Mouse (Mus musculus): ENCODE measurements around the gene Scrt2. TPM values are rescaled to one million over a fixed set of nuclear protein-coding genes. Genes with fewer than 3 reads are reported as not detected.

The Scrt2 gene
- total RNA-seq, 2 experiments from 2014 or later: not detected

GRCm38 (mm10) chr2:152105318-152106224 is 24.2 kb downstream of the Scrt2 start, which contains the start of gene Srxn1:
Srxn1 (plus strand) TSS chr2:152105516.
- peak; percentile 85 to 93 for DNase-seq
- intact Hi-C loops (cut with DNase I): loop anchor here (2.0 to 5.0 kb wide), 4 partner anchors 17 to 262 kb away; no protein-coding TSS in a partner anchor

- intact Hi-C loops (cut with DNase I): loop anchor here (2.0 to 5.0 kb wide), 3 partner anchors 77 to 261 kb away; no protein-coding TSS in a partner anchor
- no peak for DNase-seq
These were observed 24.9 kb downstream of the Scrt2 start for GRCm38 (mm10) chr2:152106225-152106595.

GRCm38 (mm10) chr2:152106597-152106996 is 25.3 kb downstream of the Scrt2 start:
- no peak for DNase-seq
- intact Hi-C loops (cut with DNase I): loop anchor here (2.0 to 5.0 kb wide), 3 partner anchors 78 to 261 kb away; no protein-coding TSS in a partner anchor

GRCm38 (mm10) chr2:152108702-152109101 is 27.4 kb downstream of the Scrt2 start:
- DNase-seq: no peak
- intact Hi-C loops (cut with DNase I): loop anchor here (5.0 kb wide), 2 partner anchors 239 to 259 kb away; no protein-coding TSS in a partner anchor

DNA sequence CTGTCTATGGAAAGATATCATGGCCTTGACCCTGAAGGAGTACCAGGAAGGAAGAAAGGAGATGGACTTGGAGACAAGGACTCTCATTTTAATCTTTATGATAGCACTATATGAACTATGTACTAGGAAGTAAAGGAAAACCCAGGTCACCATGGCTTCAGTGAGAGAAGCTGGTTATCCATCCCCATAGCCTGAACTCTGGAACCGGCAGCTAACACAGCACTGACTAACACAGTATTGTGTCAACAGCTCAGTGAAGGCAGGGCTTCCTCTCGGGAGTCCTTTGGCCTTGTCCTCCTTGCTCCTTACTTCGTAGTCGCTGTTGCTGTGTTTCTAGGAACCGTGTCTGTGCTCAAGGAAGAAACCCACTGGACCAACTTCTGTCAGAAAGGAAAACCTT is 28.1 kb downstream of the Scrt2 start:
- intact Hi-C loops (cut with DNase I): loop anchor here (5.0 kb wide), 2 partner anchors 238 to 258 kb away; no protein-coding TSS in a partner anchor

GRCm38 (mm10) chr2:152111311-152111710 is 30.0 kb downstream of the Scrt2 start:
- intact Hi-C loops (cut with DNase I): loop anchor here (1.0 kb wide), 1 partner anchor 86 kb away; no protein-coding TSS in a partner anchor

More for the DNA sequence above, 28.1 kb downstream of the Scrt2 start:
- DNase-seq: no peak

DNA sequence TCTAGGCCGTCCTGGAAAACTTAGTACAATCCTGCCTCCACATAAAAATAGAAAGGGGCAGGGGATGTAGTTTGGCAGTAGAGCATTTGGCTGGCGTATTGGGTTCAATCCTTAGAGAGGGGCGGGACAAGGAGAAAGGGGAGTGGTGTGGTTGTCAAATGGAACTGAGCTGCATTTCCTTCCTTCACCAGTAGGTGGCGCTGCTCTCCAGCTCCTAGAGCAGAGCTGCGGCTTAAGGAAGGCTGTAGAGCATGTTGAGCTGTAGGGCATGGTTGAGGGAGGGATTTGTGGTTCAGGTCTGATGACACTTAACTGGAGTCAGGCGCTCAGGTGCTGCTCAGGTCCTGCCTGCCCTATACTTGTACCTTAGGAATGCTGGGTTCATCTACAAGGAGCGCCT is 30.6 kb downstream of the Scrt2 start:
- DNase-seq: peak; percentile 91 to 97
- intact Hi-C loops (cut with DNase I): loop anchor here (1.0 to 2.0 kb wide), 2 partner anchors 35 to 85 kb away; no protein-coding TSS in a partner anchor

More at GRCm38 (mm10) chr2:152111311-152111710, 30.0 kb downstream of the Scrt2 start:
- DNase-seq: no peak

DNA sequence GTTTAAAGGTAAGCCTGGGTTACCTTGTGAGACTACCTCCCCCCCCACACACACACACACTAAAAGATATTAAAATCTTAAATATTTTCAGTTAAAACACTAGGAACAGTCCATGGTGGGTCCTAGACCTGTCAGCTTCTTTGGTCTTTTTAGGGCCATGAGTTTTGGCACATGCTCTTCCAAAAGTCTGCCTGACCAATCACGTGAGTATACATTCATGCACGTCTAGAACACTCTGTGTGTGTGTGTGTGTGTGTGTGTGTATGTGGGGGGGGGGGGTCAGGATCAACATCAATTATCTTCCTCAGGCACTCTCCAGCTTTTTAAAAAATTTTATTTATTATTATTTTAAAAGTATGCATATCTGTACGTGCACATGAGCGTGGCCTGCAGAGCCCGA is 31.2 kb downstream of the Scrt2 start:
- no peak for DNase-seq
- intact Hi-C loops (cut with DNase I): loop anchor here (2.0 kb wide), 1 partner anchor 34 kb away; no protein-coding TSS in a partner anchor

- DNase-seq: no peak
- intact Hi-C loops (cut with DNase I): loop anchor here (2.0 kb wide), 1 partner anchor 34 kb away; no protein-coding TSS in a partner anchor
These were observed 31.6 kb downstream of the Scrt2 start for GRCm38 (mm10) chr2:152112970-152113369.

- intact Hi-C loops (cut with DNase I): no loop called here
- DNase-seq: no peak
These were observed 33.0 kb downstream of the Scrt2 start for GRCm38 (mm10) chr2:152114057-152114975.

- intact Hi-C loops (cut with DNase I): loop anchor here (2.0 kb wide), 1 partner anchor 21 kb away; no protein-coding TSS in a partner anchor
- DNase-seq: no peak
These were observed 36.4 kb downstream of the Scrt2 start for GRCm38 (mm10) chr2:152117694-152118093.

DNA sequence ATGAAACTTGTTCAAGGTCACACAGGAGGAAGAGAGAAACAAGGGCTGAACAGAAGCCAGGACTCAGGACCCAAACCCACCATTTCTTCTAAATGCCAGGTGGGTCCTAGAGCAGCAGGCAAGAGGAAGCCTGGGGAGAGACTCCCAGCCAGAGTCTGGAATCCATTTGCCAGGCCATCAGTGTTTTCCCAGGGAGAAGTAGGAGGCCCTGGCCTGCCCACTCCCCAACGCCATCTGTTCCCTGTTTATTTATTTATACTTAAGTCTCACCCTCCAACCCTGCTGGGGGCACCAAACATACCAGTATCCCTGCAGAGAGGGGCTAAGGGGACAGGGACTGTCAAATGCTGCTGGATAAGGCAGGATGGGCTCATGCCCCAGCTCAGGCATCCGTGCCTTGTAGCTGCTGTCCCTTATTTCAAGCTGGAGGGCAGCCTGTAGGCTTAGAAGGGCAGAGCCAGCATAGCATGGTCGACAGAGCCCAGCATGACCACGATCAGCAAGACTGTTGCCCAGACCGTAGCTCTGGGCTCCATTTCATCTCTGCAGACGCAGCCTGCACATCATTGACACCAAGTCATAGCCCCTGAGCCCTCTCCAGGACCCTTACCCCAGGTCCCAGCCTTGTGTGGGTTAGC is 38.0 kb downstream of the Scrt2 start:
- DNase-seq: no peak
- intact Hi-C loops (cut with DNase I): loop anchor here (2.0 kb wide), 1 partner anchor 19 kb away; no protein-coding TSS in a partner anchor

DNA sequence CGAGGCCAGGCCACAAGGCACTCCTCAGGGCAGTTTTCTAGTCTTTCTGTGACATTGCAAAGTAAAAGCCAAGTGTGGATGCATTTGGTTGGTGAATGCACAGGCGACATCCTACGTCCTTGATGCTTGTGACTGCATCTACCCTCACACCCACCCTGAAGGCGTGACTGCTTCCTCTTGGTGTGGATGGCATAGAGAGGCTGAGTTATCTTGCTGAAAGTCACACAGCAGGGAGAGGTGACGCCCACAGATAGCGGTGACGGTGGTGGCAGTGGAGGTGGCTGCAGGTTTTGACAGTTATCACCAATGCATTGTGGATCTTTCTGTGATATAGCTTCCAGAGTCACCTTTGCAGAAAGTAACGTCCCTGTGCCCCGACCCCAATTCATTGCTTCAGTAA is 41.6 kb downstream of the Scrt2 start:
- no peak for DNase-seq
- intact Hi-C loops (cut with DNase I): no loop called here

DNA sequence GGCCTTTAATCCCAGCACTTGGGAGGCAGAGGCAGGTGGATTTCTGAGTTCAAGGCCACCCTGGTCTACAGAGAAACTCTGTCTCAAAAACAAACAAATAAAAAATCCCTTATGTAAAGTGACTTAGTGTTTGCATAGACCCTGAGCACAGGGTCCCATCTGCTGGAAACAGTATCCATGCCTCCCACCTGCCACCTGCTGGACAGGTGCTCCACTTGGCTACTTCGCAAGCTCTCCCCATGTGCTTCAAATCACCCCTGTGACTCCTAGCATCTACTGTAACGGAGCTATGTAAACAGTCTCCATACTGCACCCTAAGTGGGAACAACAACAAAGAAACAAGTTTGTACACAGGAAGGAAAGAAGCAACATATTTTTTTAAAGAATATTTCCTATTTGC is 47.3 kb downstream of the Scrt2 start:
- intact Hi-C loops (cut with DNase I): no loop called here
- no peak for DNase-seq

- DNase-seq: no peak
- intact Hi-C loops (cut with DNase I): no loop called here
These were observed 48.4 kb downstream of the Scrt2 start for GRCm38 (mm10) chr2:152129778-152130177.

- intact Hi-C loops (cut with DNase I): no loop called here
These were observed 50.7 kb downstream of the Scrt2 start for GRCm38 (mm10) chr2:152132016-152132415.

DNA sequence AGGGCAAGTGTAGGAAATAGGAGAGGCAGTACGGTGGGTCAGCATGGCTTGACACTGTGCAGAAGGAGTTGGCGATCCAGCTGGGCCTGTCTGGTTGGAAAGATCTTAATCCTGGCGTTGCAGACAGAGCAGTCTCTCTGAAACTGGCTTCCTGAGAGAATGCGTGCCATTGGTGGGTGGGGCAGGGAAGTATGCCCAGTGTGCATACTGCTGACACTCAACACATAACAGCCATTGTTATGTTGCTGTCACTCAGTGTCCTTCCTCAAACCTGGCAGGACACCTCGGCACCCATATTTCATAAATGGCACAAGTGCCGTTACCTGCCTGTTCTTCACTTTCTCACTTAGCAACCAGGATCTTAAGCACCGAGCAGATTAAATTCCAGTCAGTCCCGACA is 51.4 kb downstream of the Scrt2 start:
- intact Hi-C loops (cut with DNase I): no loop called here
- DNase-seq: no peak

More at GRCm38 (mm10) chr2:152132016-152132415, 50.7 kb downstream of the Scrt2 start:
- no peak for DNase-seq

DNA sequence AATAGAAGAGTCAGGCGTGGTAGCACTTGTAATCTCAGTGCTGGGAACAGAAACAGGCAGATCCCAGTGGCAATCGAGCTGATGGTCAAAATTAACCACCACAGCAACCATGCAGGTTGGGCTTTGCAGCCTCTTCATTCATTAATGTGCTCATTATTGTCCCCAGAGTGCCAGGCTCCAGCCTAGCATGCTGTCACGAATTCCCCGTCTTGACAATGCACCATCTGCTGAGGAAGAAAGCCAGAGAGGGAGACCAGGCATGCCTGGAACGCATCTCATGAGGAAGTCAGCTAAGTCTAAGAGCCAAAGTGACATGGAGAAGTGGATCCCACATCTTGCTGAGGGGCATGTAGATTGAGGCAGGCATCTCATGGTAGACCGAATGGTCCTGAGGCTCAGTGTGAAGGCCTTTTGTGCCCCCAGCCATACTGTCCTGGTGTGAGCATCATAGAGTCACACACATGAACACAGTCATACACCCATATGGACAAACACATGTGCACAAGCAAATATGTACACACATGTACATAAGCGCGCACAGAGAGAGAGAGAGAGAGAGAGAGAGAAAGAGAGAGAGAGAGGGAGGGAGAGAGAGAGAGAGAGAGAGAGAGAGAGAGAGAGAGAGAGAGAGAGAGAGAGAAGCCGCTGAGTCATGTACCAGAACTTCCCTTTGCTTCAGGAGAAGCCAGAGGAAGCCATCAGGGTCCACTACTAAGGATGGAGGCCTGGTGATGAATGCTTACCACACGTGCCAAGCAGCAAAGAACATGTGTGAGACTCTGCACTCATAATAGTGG is 58.1 kb downstream of the Scrt2 start:
- DNase-seq: no peak
- intact Hi-C loops (cut with DNase I): loop anchor here (2.0 kb wide), 1 partner anchor 21 kb away; no protein-coding TSS in a partner anchor

DNA sequence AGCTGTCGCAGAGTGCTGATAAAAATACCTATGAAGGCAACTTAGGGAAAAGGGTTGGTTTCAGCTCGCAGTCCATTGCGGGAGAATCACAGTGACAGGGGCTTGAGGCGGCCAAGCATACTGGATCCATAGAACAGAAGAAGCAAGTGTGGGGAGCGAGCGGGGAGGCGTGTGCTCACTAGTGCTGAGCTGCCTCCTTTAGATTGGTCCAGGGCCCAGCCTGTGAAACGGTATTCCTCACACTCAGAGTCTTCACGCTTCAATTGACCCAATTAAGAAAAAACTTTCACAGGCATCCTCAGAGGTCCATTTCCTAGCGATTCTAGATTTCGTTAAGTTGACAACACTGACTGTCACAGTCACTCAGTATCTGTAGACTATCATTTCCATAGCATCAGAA is 59.6 kb downstream of the Scrt2 start:
- intact Hi-C loops (cut with DNase I): no loop called here
- no peak for DNase-seq

All from heart, postnatal 36 days (tissue).